Mouse (Mus musculus) lung, embryonic 14.5 days (tissue): Measurements from ENCODE around the gene Mast4. TPM values are rescaled to one million over a fixed set of nuclear protein-coding genes. Genes with fewer than 3 reads are reported as not detected.
A peak's percentile ranks its signal among the peaks of the same experiment; 100 is the strongest.

Experiments used
- ATAC-seq: fragments of 200-750 bp; cut with Nextera tagmentation; 2 replicates; pipeline ENCODE4 v1.8.0; 2017; ENCODE audit warnings: mild to moderate bottlenecking, moderate TSS enrichment, moderate library complexity; ENCODE audit not compliant: insufficient read depth
- DNase-seq: peaks from one replicate; pipeline ENCODE4 v3.0.0-alpha.2; 2015
- H3K27ac ChIP-seq: fragments of 300-500 bp; sonication (generic); 2 replicates; pipeline ENCODE4 v1.5.1; 2014; ENCODE audit warnings: low read depth, mild to moderate bottlenecking, moderate library complexity
- H3K27me3 ChIP-seq: fragments of 300-500 bp; sonication (generic); 2 replicates; pipeline ENCODE4 v1.6.1; 2014; ENCODE audit warnings: low read length, control low read depth; ENCODE audit not compliant: insufficient read depth
- H3K36me3 ChIP-seq: fragments of 300-500 bp; sonication (generic); 2 replicates; pipeline ENCODE4 v1.6.1; 2014; ENCODE audit warnings: control low read depth; ENCODE audit not compliant: insufficient read depth
- H3K4me1 ChIP-seq: fragments of 300-500 bp; sonication (generic); 2 replicates; pipeline ENCODE4 v1.6.1; 2014; ENCODE audit warnings: antibody characterized with exemption, control low read depth; ENCODE audit not compliant: insufficient read depth
- H3K4me2 ChIP-seq: fragments of 300-500 bp; sonication (generic); 2 replicates; pipeline ENCODE4 v1.6.1; 2014; ENCODE audit warnings: mild to moderate bottlenecking
- H3K4me3 ChIP-seq: fragments of 300-500 bp; sonication (generic); 2 replicates; pipeline ENCODE4 v1.5.1; 2014; ENCODE audit warnings: low read depth, low read length
- H3K9ac ChIP-seq: fragments of 300-500 bp; sonication (generic); 2 replicates; pipeline ENCODE4 v1.6.1; 2014
- H3K9me3 ChIP-seq: fragments of 300-500 bp; sonication (generic); 2 replicates; pipeline ENCODE4 v1.6.1; 2016; ENCODE audit warnings: low read depth, low read length, control low read depth
- CTCF ChIP-seq: IDR thresholded peaks from 2 replicates; pipeline ENCODE4 v1.5.1; 2016; ENCODE audit warnings: antibody characterized with exemption, low read depth
- WGBS: fragments of 180-500 bp; shearing (Covaris S2); extraction: QIAGEN DNeasy Blood & Tissue Kit; methylation state at CpG from one replicate; pipeline ENCODE4 v1.1.7; 2014; 5-methylcytosine and 5-hydroxymethylcytosine counted together
- polyA plus RNA-seq: library from polyadenylated mRNA; unstranded; fragments of >200 nt; fragmentation: Nextera tagmentation; extraction: Ambion mirVana; gene quantifications from 2 replicates; pipeline ENCODE4 v1.2.1, GENCODE M21; 2014

Mast4 gene
- polyA plus RNA-seq, 1 experiment from 2014 or later = 30.8 TPM

DNA sequence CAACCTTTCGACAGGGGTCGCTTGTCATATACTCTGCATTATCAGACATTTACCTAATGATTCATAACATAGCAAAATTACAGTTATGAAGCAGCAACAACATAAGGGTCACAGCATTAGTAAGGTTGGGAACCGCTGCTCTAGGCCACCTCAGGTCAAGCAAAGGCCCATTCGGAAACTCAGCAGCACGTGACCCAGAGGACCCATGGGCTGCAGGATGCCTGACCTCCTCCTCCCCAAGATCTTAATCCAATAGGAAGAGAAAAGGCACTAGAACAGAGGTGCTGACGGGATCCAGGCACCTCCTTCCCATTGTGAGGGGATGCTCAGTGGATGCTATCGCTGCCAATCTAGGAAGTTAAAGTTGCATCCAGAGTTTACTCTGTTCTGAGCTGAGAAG is 432.2 kb downstream of the Mast4 start:
- H3K9me3 ChIP-seq = no peaks in the 10 kb centered on the region
- no peaks in the 10 kb centered on the region for H3K36me3 ChIP-seq
- 87% methylated on average over 7 of the region's 7 CpGs for WGBS
- DNase-seq = no peak
- no peaks in the 10 kb centered on the region for H3K27me3 ChIP-seq
- H3K4me3 ChIP-seq = no peak overlapping the region
- no peak overlapping the region for H3K27ac ChIP-seq
- no peak for TF ChIP-seq CTCF
- no peak overlapping the region for H3K4me2 ChIP-seq
- H3K9ac ChIP-seq = no peak overlapping the region
- no peak for ATAC-seq
- peaks cover 12% of the 10 kb centered on the region; the same call in 1 of the 2 replicates for H3K4me1 ChIP-seq

- Histone ChIP-seq H3K4me2 (no peak overlapping the region), H3K27ac (no peak overlapping the region), H3K9ac (no peak overlapping the region), H3K9me3 (no peaks in the 10 kb centered on the region), H3K27me3 (no peaks in the 10 kb centered on the region), H3K4me3 (no peak overlapping the region), H3K4me1 (peaks cover 12% of the 10 kb centered on the region; the same call in 1 of the 2 replicates), H3K36me3 (no peaks in the 10 kb centered on the region)
- WGBS = 48% methylated on average over 8 of the region's 8 CpGs
- no peak for DNase-seq
- TF ChIP-seq CTCF = no peak
- ATAC-seq = no peak
Observed at GRCm38 (mm10) chr13:102900531-102900930, 433.8 kb downstream of the Mast4 start.

GRCm38 (mm10) chr13:102900083-102900420 is 434.2 kb downstream of the Mast4 start:
- ATAC-seq (0 out of 2 replicates have a peak, but pooled peaks have one; percentile 35), DNase-seq (peak; percentile 38)
- Histone ChIP-seq H3K27me3 (no peaks in the 10 kb centered on the region), H3K36me3 (no peaks in the 10 kb centered on the region), H3K4me2 (no peak overlapping the region), H3K4me3 (no peak overlapping the region), H3K27ac (no peak overlapping the region), H3K9me3 (no peaks in the 10 kb centered on the region), H3K4me1 (peaks cover 12% of the 10 kb centered on the region; the same call in 1 of the 2 replicates), H3K9ac (no peak overlapping the region)
- WGBS = 31% methylated on average over 2 of the region's 2 CpGs
- no peak for TF ChIP-seq CTCF

- no peak for TF ChIP-seq CTCF
- Histone ChIP-seq H3K27ac (no peak overlapping the region), H3K36me3 (no peaks in the 10 kb centered on the region), H3K4me1 (peaks cover 10% of the 10 kb centered on the region; the same call in 1 of the 2 replicates), H3K27me3 (no peaks in the 10 kb centered on the region), H3K4me2 (no peak overlapping the region), H3K4me3 (no peak overlapping the region), H3K9me3 (no peaks in the 10 kb centered on the region), H3K9ac (no peak overlapping the region)
- 62% methylated on average over 9 of the region's 9 CpGs for WGBS
- DNase-seq (peak; percentile 37), ATAC-seq (peak; percentile 48; the same call in 1 of the 2 replicates)
Observed at GRCm38 (mm10) chr13:102899253-102900082, 434.8 kb downstream of the Mast4 start.

DNA sequence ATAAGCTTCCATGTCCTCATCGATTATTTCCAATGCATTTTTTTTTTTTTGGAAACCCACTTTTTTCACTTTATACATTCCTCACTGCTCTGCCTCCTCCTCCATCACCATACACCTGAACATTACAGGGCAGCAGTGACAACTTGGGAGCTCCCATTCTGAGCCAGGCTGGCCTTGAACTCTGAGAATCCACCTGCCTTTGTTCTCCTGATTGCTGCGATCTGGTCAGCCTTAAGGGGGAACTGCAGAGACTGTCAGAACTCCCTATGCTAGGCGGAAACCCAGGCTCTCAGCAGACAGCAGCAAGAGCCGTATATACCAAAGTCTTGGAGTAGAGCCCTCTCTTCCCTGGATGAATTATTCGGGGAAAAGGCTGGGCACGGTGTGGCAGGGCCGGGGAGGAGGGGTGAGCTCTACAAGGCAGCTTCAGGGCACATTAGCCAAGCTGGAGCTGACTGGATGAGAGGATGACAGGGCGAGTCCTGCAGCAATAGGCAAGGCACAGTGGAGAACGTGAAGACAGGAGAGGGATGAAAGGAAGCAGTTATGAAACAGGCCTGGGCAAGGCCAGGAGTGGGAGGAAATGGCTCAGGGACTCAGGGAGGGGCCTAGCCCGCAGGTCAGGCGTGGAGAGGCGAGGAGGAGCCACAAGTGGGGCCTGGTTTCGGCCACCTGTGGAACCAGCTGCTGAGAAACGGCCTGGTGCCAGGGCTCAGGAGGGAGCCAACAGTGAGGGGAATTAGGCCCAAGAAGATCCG is 435.7 kb downstream of the Mast4 start:
- H3K27me3 ChIP-seq = no peaks in the 10 kb centered on the region
- 58% methylated on average over 15 of the region's 15 CpGs for WGBS
- no peak overlapping the region for H3K4me2 ChIP-seq
- ATAC-seq (peak; percentile 22; the same call in 1 of the 2 replicates), DNase-seq (no peak)
- H3K4me1 ChIP-seq = peaks cover 9% of the 10 kb centered on the region; the same call in 1 of the 2 replicates
- no peaks in the 10 kb centered on the region for H3K9me3 ChIP-seq
- peak overlapping the region; percentile 54 for H3K27ac ChIP-seq
- no peaks in the 10 kb centered on the region for H3K36me3 ChIP-seq
- no peak overlapping the region for H3K9ac ChIP-seq
- H3K4me3 ChIP-seq = no peak overlapping the region
- TF ChIP-seq CTCF = no peak

DNA sequence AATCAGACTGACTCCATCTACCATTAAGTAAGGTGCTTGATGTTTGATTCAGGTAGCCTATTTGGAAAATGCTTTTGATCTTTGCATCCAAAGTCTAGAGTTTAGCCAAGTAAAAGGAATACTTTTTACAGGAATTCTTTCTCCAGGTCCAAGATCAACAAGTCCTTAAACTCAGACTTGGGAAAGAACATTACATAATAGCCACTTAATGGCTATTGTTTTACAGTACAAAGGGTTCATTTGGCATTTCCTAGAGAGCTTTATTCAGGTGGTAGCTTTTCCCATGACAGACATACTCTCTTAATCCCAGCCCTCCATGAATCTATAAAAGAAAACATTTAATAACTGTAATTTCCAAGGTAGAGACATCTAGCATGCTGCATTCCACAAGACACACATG is 438.0 kb downstream of the Mast4 start:
- Histone ChIP-seq H3K36me3 (no peaks in the 10 kb centered on the region), H3K4me3 (no peak overlapping the region), H3K4me1 (peaks cover 9% of the 10 kb centered on the region; the same call in 1 of the 2 replicates), H3K9me3 (no peaks in the 10 kb centered on the region), H3K9ac (no peak overlapping the region), H3K4me2 (no peak overlapping the region), H3K27me3 (no peaks in the 10 kb centered on the region), H3K27ac (no peak overlapping the region)
- ATAC-seq = no peak
- no peak for TF ChIP-seq CTCF
- no peak for DNase-seq

- no peak for DNase-seq
- TF ChIP-seq CTCF = no peak
- ATAC-seq = no peak
- no peak overlapping the region; the same call in 1 of the 2 replicates for H3K27ac ChIP-seq
- no peaks in the 10 kb centered on the region for H3K27me3 ChIP-seq
- 61% methylated on average over 6 of the region's 6 CpGs for WGBS
- H3K4me3 ChIP-seq = no peak overlapping the region
- no peaks in the 10 kb centered on the region for H3K36me3 ChIP-seq
- H3K4me1 ChIP-seq = peaks cover 8% of the 10 kb centered on the region; the same call in 1 of the 2 replicates
- no peaks in the 10 kb centered on the region for H3K9me3 ChIP-seq
- H3K4me2 ChIP-seq = no peak overlapping the region
- H3K9ac ChIP-seq = no peak overlapping the region
Observed at GRCm38 (mm10) chr13:102895894-102896293, 438.4 kb downstream of the Mast4 start.
